Mouse (Mus musculus): ENCODE measurements at regions not wholly inside any gene's neighbourhood (a gene's known extent, or its start where the extent isn't known, plus 50 kb on each side); places are given as distances from the start of the nearest gene placed in this dataset.

- ATAC-seq (ENCODE audit: insufficient read depth) = no peak
- H3K4me2 ChIP-seq = no peak overlapping the region
- 81% methylated on average over 10 of the region's 10 CpGs for WGBS (ENCODE audit: insufficient replicate concordance)
Observed at GRCm38 (mm10) chr3:8751356-8751755, 858.5 kb downstream of the Zfp704 start.

GRCm38 (mm10) chr3:8750858-8751257, 859.0 kb downstream of the Zfp704 start:
- WGBS (ENCODE audit: insufficient replicate concordance) = 28% methylated on average over 4 of the region's 4 CpGs
- no peak overlapping the region for H3K9ac ChIP-seq
- H3K4me2 ChIP-seq = no peak overlapping the region
- H3K27me3 ChIP-seq = no peaks in the 10 kb centered on the region
- ATAC-seq (ENCODE audit: insufficient read depth) = no peak
- no peak overlapping the region for H3K4me3 ChIP-seq (replicated peaks)
- H3K9me3 ChIP-seq (replicated peaks) = no peaks in the 10 kb centered on the region
- no peak overlapping the region for H3K27ac ChIP-seq (replicated peaks)
- H3K4me1 ChIP-seq (replicated peaks) = peaks cover 26% of the 10 kb centered on the region
- H3K36me3 ChIP-seq (replicated peaks) = no peaks in the 10 kb centered on the region

More at GRCm38 (mm10) chr3:8751356-8751755, 858.5 kb downstream of the Zfp704 start:
- Histone ChIP-seq H3K9me3 (replicated peaks) (no peaks in the 10 kb centered on the region), H3K9ac (no peak overlapping the region), H3K4me3 (replicated peaks) (no peak overlapping the region), H3K27ac (replicated peaks) (no peak overlapping the region), H3K27me3 (no peaks in the 10 kb centered on the region), H3K36me3 (replicated peaks) (no peaks in the 10 kb centered on the region), H3K4me1 (replicated peaks) (peaks cover 31% of the 10 kb centered on the region)

- no peaks in the 10 kb centered on the region for H3K36me3 ChIP-seq (replicated peaks)
- no peaks in the 10 kb centered on the region for H3K9me3 ChIP-seq (replicated peaks)
- no peaks in the 10 kb centered on the region for H3K27me3 ChIP-seq
- no peak for ATAC-seq (ENCODE audit: insufficient read depth)
- peaks cover 26% of the 10 kb centered on the region for H3K4me1 ChIP-seq (replicated peaks)
- 84% methylated on average over 11 of the region's 11 CpGs for WGBS (ENCODE audit: insufficient replicate concordance)
- no peak overlapping the region for H3K4me2 ChIP-seq
- H3K9ac ChIP-seq = no peak overlapping the region
- H3K27ac ChIP-seq (replicated peaks) = no peak overlapping the region
- H3K4me3 ChIP-seq (replicated peaks) = no peak overlapping the region
Observed at GRCm38 (mm10) chr3:8750162-8750561, 859.7 kb downstream of the Zfp704 start.

- peak; percentile 91 for ATAC-seq (ENCODE audit: insufficient read depth)
- Histone ChIP-seq H3K27me3 (no peaks in the 10 kb centered on the region), H3K36me3 (replicated peaks) (no peaks in the 10 kb centered on the region), H3K4me3 (replicated peaks) (no peak overlapping the region), H3K4me2 (0 out of 2 replicates have a peak overlapping the region, but pooled peaks have one; percentile 13), H3K9ac (0 out of 2 replicates have a peak overlapping the region, but pooled peaks have one; percentile 2), H3K9me3 (replicated peaks) (no peaks in the 10 kb centered on the region), H3K4me1 (replicated peaks) (peaks cover 26% of the 10 kb centered on the region), H3K27ac (replicated peaks) (peak overlapping the region; percentile 68)
- WGBS (ENCODE audit: insufficient replicate concordance) = 14% methylated on average over 4 of the region's 4 CpGs
Observed at GRCm38 (mm10) chr3:8747201-8747600, 862.7 kb downstream of the Zfp704 start.

- no peak overlapping the region for H3K9ac ChIP-seq
- H3K9me3 ChIP-seq (replicated peaks) = no peaks in the 10 kb centered on the region
- 0 out of 2 replicates have a peak overlapping the region, but pooled peaks have one; percentile 13 for H3K4me2 ChIP-seq
- no peak overlapping the region for H3K4me3 ChIP-seq (replicated peaks)
- H3K36me3 ChIP-seq (replicated peaks) = no peaks in the 10 kb centered on the region
- peak; percentile 40 for ATAC-seq (ENCODE audit: insufficient read depth)
- peak overlapping the region; percentile 68 for H3K27ac ChIP-seq (replicated peaks)
- H3K4me1 ChIP-seq (replicated peaks) = peaks cover 26% of the 10 kb centered on the region
- H3K27me3 ChIP-seq = no peaks in the 10 kb centered on the region
- 90% methylated on average over 3 of the region's 3 CpGs for WGBS (ENCODE audit: insufficient replicate concordance)
Observed at GRCm38 (mm10) chr3:8746677-8747076, 863.2 kb downstream of the Zfp704 start.

GRCm38 (mm10) chr3:8746037-8746436, 863.8 kb downstream of the Zfp704 start:
- no peak overlapping the region for H3K4me2 ChIP-seq
- peaks cover 26% of the 10 kb centered on the region for H3K4me1 ChIP-seq (replicated peaks)
- 70% methylated on average over 1 of the region's 1 CpGs for WGBS (ENCODE audit: insufficient replicate concordance)
- H3K9me3 ChIP-seq (replicated peaks) = no peaks in the 10 kb centered on the region
- H3K27ac ChIP-seq (replicated peaks) = no peak overlapping the region
- no peak overlapping the region for H3K9ac ChIP-seq
- H3K4me3 ChIP-seq (replicated peaks) = no peak overlapping the region
- H3K27me3 ChIP-seq = no peaks in the 10 kb centered on the region
- no peak for ATAC-seq (ENCODE audit: insufficient read depth)
- no peaks in the 10 kb centered on the region for H3K36me3 ChIP-seq (replicated peaks)

- H3K36me3 ChIP-seq (replicated peaks) = no peaks in the 10 kb centered on the region
- ATAC-seq (ENCODE audit: insufficient read depth) = no peak
- H3K27me3 ChIP-seq = no peaks in the 10 kb centered on the region
- H3K4me1 ChIP-seq (replicated peaks) = peaks cover 26% of the 10 kb centered on the region
- no peak overlapping the region for H3K9ac ChIP-seq
- H3K4me2 ChIP-seq = no peak overlapping the region
- H3K9me3 ChIP-seq (replicated peaks) = no peaks in the 10 kb centered on the region
- WGBS (ENCODE audit: insufficient replicate concordance) = 55% methylated on average over 6 of the region's 6 CpGs
- no peak overlapping the region for H3K4me3 ChIP-seq (replicated peaks)
- H3K27ac ChIP-seq (replicated peaks) = no peak overlapping the region
Observed at GRCm38 (mm10) chr3:8744857-8745256, 865.0 kb downstream of the Zfp704 start.

- Histone ChIP-seq H3K4me2 (no peak overlapping the region), H3K36me3 (replicated peaks) (no peaks in the 10 kb centered on the region), H3K4me3 (replicated peaks) (no peak overlapping the region), H3K27ac (replicated peaks) (no peak overlapping the region), H3K27me3 (no peaks in the 10 kb centered on the region), H3K4me1 (replicated peaks) (peaks cover 22% of the 10 kb centered on the region), H3K9me3 (replicated peaks) (no peaks in the 10 kb centered on the region), H3K9ac (no peak overlapping the region)
- ATAC-seq (ENCODE audit: insufficient read depth) = no peak
- 75% methylated on average over 7 of the region's 7 CpGs for WGBS (ENCODE audit: insufficient replicate concordance)
Observed at GRCm38 (mm10) chr3:8743650-8744049, 866.2 kb downstream of the Zfp704 start.

GRCm38 (mm10) chr3:8741266-8742023, 868.4 kb downstream of the Zfp704 start:
- no peak for ATAC-seq (ENCODE audit: insufficient read depth)
- Histone ChIP-seq H3K27me3 (no peaks in the 10 kb centered on the region), H3K9me3 (replicated peaks) (no peaks in the 10 kb centered on the region), H3K4me1 (replicated peaks) (peaks cover under 1% of the 10 kb centered on the region), H3K27ac (replicated peaks) (no peak overlapping the region), H3K36me3 (replicated peaks) (no peaks in the 10 kb centered on the region), H3K9ac (no peak overlapping the region), H3K4me3 (replicated peaks) (no peak overlapping the region), H3K4me2 (no peak overlapping the region)
- WGBS (ENCODE audit: insufficient replicate concordance) = 48% methylated on average over 8 of the region's 8 CpGs

- H3K9me3 ChIP-seq (replicated peaks) = no peaks in the 10 kb centered on the region
- no peak overlapping the region for H3K9ac ChIP-seq
- no peak for ATAC-seq (ENCODE audit: insufficient read depth)
- no peaks in the 10 kb centered on the region for H3K27me3 ChIP-seq
- H3K4me1 ChIP-seq (replicated peaks) = no peaks in the 10 kb centered on the region
- WGBS (ENCODE audit: insufficient replicate concordance) = 61% methylated on average over 5 of the region's 5 CpGs
- no peak overlapping the region for H3K27ac ChIP-seq (replicated peaks)
- H3K4me3 ChIP-seq (replicated peaks) = no peak overlapping the region
- no peaks in the 10 kb centered on the region for H3K36me3 ChIP-seq (replicated peaks)
- no peak overlapping the region for H3K4me2 ChIP-seq
Observed at GRCm38 (mm10) chr3:8740710-8741109, 869.2 kb downstream of the Zfp704 start.

- Histone ChIP-seq H3K9me3 (replicated peaks) (no peaks in the 10 kb centered on the region), H3K4me1 (replicated peaks) (no peaks in the 10 kb centered on the region), H3K4me3 (replicated peaks) (no peak overlapping the region), H3K36me3 (replicated peaks) (no peaks in the 10 kb centered on the region), H3K9ac (no peak overlapping the region), H3K27me3 (no peaks in the 10 kb centered on the region), H3K4me2 (no peak overlapping the region), H3K27ac (replicated peaks) (no peak overlapping the region)
- no peak for ATAC-seq (ENCODE audit: insufficient read depth)
- 81% methylated on average over 14 of the region's 14 CpGs for WGBS (ENCODE audit: insufficient replicate concordance)
Observed at GRCm38 (mm10) chr3:8739299-8739698, 870.6 kb downstream of the Zfp704 start.

Measured in liver, embryonic 15.5 days (tissue).